Mouse (Mus musculus) MEL-GATA-1-ER (cell line): ENCODE results near the gene Ssr1.

Experiments used
- DNase-seq: peaks from one replicate; pipeline ENCODE4 v3.0.0-alpha.2; 2012; ENCODE audit warnings: low read depth; ENCODE audit errors: extremely low read depth

Gene Ssr1

DNA sequence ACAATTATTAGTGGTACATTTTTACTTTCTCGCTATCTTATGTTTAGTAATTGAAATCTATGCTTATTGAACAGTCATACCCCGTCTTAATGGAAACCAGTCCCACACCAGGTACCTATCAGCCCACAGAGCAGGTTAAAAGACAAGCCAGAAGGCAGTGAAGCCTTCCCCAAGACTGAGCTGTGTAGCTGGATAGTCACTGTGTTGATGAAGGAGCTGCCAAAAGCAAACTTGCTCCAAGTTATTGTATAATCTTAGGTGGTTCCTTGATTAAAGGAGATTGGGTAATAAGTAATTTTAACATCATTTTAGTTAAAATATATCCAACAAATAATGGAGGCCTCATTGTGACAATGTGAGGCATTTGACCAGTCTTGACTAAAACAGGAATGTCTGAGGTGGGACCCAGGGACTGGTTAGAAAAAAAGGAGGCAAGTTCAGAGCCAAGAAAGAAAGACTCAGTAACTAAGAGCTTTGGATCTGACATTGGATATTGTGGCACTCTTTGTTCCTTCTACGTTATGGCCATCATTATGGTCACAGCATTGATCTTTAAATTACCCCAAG, 74.2 kb downstream of the Ssr1 start:
- no peak for DNase-seq

- no peak for DNase-seq
Measured at GRCm38 (mm10) chr13:37918336-37919261, 75.4 kb downstream of the Ssr1 start.
